Mouse (Mus musculus): ENCODE results near the gene Atp5k. TPM values are rescaled to one million over a fixed set of nuclear protein-coding genes. Genes with fewer than 3 reads are reported as not detected.

The Atp5k gene
- polyA plus RNA-seq, 1 experiment, result 323 TPM

GRCm38 (mm10) chr5:108389744-108390143, 44.5 kb downstream of the Atp5k start:
- Histone ChIP-seq H3K4me3 (ENCODE audit: insufficient read depth, low read length) (no peak overlapping the region), H3K27ac (ENCODE audit: insufficient read depth, low read length) (no peak overlapping the region), H3K4me1 (ENCODE audit: control insufficient read depth, insufficient read depth, low read length) (peaks cover 10% of the 10 kb centered on the region)
- TF ChIP-seq POLR2A (IDR thresholded peaks at IDR 0.05; ENCODE audit: extremely low read depth, insufficient read depth, low read length) (no peak), CTCF (IDR thresholded peaks at IDR 0.05; ENCODE audit: extremely low read depth, insufficient read depth, low read length) (no peak)

- peaks cover 13% of the 10 kb centered on the region for H3K4me1 ChIP-seq (ENCODE audit: control insufficient read depth, insufficient read depth, low read length)
- no peak for TF ChIP-seq CTCF (IDR thresholded peaks at IDR 0.05; ENCODE audit: extremely low read depth, insufficient read depth, low read length)
- H3K4me3 ChIP-seq (ENCODE audit: insufficient read depth, low read length), result no peak within 1 kb of the TSS
- no peak within 1 kb of the TSS for H3K27ac ChIP-seq (ENCODE audit: insufficient read depth, low read length)
These were observed 46.0 kb downstream of the Atp5k start, which contains the start of gene Pde6b for GRCm38 (mm10) chr5:108388201-108388600. Gene Pde6b, plus strand, starts transcription at chr5:108388391.

- H3K4me1 ChIP-seq (ENCODE audit: control insufficient read depth, insufficient read depth, low read length), result peaks cover 13% of the 10 kb centered on the region
- TF ChIP-seq POLR2A (IDR thresholded peaks at IDR 0.05; ENCODE audit: extremely low read depth, insufficient read depth, low read length) (no peak), CTCF (IDR thresholded peaks at IDR 0.05; ENCODE audit: extremely low read depth, insufficient read depth, low read length) (no peak)
- 0 out of 2 replicates have a peak overlapping the region, but pooled peaks have one; percentile 95 for H3K27ac ChIP-seq (ENCODE audit: insufficient read depth, low read length)
- H3K4me3 ChIP-seq (ENCODE audit: insufficient read depth, low read length), result no peak overlapping the region
These were observed 47.8 kb downstream of the Atp5k start for GRCm38 (mm10) chr5:108386449-108386848.

- Histone ChIP-seq H3K4me3 (ENCODE audit: insufficient read depth, low read length) (no peak overlapping the region), H3K4me1 (ENCODE audit: control insufficient read depth, insufficient read depth, low read length) (peaks cover 13% of the 10 kb centered on the region), H3K27ac (ENCODE audit: insufficient read depth, low read length) (peak overlapping the region; percentile 95; the same call in 1 of the 2 replicates)
- TF ChIP-seq POLR2A (IDR thresholded peaks at IDR 0.05; ENCODE audit: extremely low read depth, insufficient read depth, low read length), result no peak
- no peak for TF ChIP-seq CTCF (IDR thresholded peaks at IDR 0.05; ENCODE audit: extremely low read depth, insufficient read depth, low read length)
These were observed 48.6 kb downstream of the Atp5k start for GRCm38 (mm10) chr5:108385632-108386031.

Other genes with a start within 250 kb of the Atp5k start
- gene Dr1, start 165.6 kb downstream of the Atp5k start, polyA plus RNA-seq (2012; rRNA removed), result 24.7 and 25.2 TPM in 2 replicates
- gene Pigg, start 121.8 kb downstream of the Atp5k start, polyA plus RNA-seq (2012; rRNA removed), result 8.3 and 8.7 TPM in 2 replicates
- 57.7 and 58.3 TPM in 2 replicates for gene Gm42517, start 66.5 kb downstream of the Atp5k start, polyA plus RNA-seq (2012; rRNA removed)
- gene Pde6b, start 46.1 kb downstream of the Atp5k start, polyA plus RNA-seq (2012; rRNA removed), result 0.25 and 0.26 TPM in 2 replicates
- 1.1 TPM in 2 replicates for gene Mfsd7a, start 14.4 kb upstream of the Atp5k start, polyA plus RNA-seq (2012; rRNA removed)
- 17.1 and 18.0 TPM in 2 replicates for gene Pcgf3, start 26.8 kb upstream of the Atp5k start, polyA plus RNA-seq (2012; rRNA removed)
- gene Cplx1, start 115.6 kb upstream of the Atp5k start, polyA plus RNA-seq (2012; rRNA removed), result 339 and 354 TPM in 2 replicates
- 84.9 and 86.8 TPM in 2 replicates for gene Gak, start 195.3 kb upstream of the Atp5k start, polyA plus RNA-seq (2012; rRNA removed)
- 62.8 and 67.4 TPM in 2 replicates for gene Tmem175, start 195.3 kb upstream of the Atp5k start, polyA plus RNA-seq (2012; rRNA removed)
- 24.0 and 29.1 TPM in 2 replicates for gene Idua, start 225.9 kb upstream of the Atp5k start, polyA plus RNA-seq (2012; rRNA removed)
- gene Dgkq, start 235.2 kb upstream of the Atp5k start, polyA plus RNA-seq (2012; rRNA removed), result 54.6 and 58.7 TPM in 2 replicates
- gene Slc26a1, start 241.1 kb upstream of the Atp5k start, polyA plus RNA-seq (2012; rRNA removed), result 1.2 and 1.4 TPM in 2 replicates